Mouse (Mus musculus): ENCODE data around the gene Nepro. TPM values are rescaled to one million over a fixed set of nuclear protein-coding genes. Genes with fewer than 3 reads are reported as not detected.

Gene Nepro
- total RNA-seq, 2 experiments from 2014 or later: 3.2 to 3.4 TPM

DNA sequence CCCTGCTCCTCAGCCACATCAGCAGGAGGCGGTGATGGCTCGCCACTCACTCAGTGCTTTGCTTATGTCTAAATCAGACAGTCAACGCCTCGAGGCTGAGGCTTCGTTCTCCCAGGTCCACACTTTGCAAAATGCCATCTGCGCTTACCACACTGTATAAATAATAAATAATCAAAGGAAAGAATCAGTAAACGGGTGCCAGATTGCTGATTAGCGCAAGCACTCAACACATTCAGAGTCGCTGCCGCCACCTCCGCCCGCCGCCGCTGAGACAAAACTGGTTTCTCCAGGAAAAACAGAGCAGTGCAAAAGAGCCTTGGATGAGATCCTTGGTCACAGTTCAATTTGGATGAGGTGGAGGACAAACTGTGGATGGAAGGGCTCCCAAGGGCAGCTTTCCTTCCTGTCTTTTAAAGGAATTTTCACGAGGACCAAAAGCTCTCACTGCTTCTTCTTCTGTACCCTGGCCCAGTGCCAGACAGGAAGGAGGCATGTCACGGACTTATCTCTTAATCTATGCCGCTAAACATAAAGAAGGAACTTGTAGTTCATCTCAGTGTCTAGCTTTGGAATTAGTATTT is 32.5 kb upstream of the Nepro start:
- peak overlapping the region; percentile 51 for H3K4me3 ChIP-seq

DNA sequence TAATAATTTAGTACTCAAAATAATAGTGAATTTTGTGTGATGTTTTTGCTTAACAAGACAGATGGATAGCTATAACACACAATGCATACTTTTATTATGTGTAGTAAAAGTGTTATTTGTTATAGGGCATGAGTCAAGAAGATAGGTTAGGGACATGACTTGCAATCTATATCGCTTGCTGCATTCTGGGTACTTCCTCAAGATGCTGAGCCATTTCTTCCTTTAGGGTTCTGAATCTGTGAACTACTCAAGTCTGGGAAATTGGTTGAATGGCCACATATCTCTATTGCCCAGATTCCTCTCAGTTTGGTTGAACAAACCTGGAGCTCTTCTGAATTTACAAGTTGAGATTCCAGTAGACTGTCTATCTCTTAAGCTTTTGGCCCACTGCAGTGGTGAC is 31.6 kb upstream of the Nepro start:
- H3K4me3 ChIP-seq: no peak overlapping the region
- intact Hi-C loops (cut with DNase I): no loop called here
- no peak for TF ChIP-seq CTCF (IDR thresholded peaks at IDR 0.05)
- no peak overlapping the region for H3K27ac ChIP-seq
- DNase-seq: no peak

More for the DNA sequence above, 32.5 kb upstream of the Nepro start:
- DNase-seq: peak; percentile 67
- peak overlapping the region; percentile 78 for H3K27ac ChIP-seq
- intact Hi-C loops (cut with DNase I): no loop called here
- no peak for TF ChIP-seq CTCF (IDR thresholded peaks at IDR 0.05)

DNA sequence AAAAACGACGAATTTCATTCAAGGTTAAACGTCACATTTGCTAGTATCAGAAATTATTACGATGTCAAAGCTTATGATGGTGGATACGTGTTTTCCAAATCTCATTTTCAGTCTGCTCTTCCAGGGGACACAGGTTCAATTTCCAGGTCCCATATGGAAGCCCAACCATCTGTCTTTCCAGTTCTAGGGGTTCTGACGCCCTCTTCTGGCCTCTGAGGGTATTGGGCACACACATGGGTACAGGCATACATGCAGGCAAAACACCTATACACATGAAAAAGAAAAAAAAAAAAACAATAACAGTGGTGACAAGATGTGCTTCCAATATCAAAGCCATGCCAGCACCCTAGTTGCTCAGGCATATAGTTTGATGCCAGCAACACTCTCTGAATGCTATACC is 30.4 kb upstream of the Nepro start:
- no peak overlapping the region for H3K27ac ChIP-seq
- intact Hi-C loops (cut with DNase I): no loop called here
- no peak for DNase-seq
- H3K4me3 ChIP-seq: no peak overlapping the region
- TF ChIP-seq CTCF (IDR thresholded peaks at IDR 0.05): peak; percentile 32; the same call in 1 of the 2 replicates

DNA sequence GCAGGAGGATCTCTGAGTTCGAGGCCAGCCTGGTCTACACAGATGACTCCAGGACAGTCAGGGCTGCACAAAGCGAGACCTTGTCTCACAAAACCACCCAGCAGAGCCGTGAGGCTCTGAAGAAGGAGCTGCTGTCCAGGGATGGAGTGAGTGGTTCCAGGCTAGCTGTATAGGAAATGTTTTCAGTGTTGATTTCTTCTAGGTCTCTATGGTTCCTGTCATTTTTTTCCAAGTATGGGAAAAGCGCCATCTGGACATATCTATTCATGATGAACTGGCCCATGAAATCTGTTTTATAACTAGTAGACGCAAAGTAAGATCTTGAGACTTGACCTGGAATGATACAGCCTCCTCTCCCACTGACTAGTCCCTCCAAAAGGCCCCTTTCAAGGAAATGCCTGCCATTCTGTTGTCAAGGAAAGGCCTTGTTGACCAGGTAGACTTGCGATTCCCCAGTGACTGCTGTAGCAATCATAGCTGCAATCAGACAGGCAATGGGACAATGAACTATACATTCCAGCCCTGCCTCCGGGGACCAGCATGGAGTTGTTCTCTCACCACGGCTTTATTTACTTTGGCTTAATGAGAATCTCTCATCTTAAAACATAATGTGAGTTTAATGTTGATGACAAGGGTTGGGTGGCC is 28.8 kb upstream of the Nepro start:
- DNase-seq: no peak
- TF ChIP-seq CTCF (IDR thresholded peaks at IDR 0.05): no peak
- peak overlapping the region; percentile 70 for H3K27ac ChIP-seq
- H3K4me3 ChIP-seq: no peak overlapping the region
- intact Hi-C loops (cut with DNase I): no loop called here

DNA sequence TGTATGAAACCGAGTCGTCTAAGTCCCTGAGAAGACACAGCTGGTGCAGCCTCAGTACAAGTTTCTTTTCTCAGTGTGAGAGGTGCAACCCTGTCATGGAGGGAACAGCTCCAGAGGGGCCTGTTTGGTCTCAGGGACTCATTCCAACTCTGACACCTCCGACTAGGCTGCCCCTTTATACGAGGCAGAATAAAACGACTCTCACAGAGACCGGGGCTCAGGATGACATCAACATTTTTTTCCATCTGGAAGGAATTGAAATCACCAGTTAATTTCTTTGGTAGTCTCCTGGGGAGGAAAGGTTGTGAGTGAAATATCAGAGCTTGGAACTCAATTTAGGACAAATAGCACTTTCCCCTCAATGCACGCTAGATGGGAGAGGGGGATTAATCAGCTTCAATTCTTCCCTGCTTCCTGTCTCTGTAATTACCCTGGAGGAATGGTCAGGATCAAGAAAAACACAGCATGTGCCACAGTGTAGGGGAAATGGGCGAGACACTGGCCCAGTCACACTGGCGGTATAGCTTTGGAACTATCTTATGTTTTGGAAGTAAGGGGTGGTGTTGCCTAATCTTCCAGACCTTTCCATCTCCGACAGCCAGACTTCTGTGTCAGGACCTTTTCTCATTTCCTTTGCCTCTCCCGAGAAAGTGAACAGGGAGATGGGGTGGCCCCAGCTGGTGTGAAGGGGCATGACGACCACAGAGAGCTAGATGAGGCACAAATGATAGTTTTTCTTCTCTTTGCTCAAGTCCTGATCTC is 28.1 kb upstream of the Nepro start:
- DNase-seq: no peak
- Histone ChIP-seq H3K27ac (peak overlapping the region; percentile 70), H3K4me3 (no peak overlapping the region)
- TF ChIP-seq CTCF (IDR thresholded peaks at IDR 0.05): no peak
- intact Hi-C loops (cut with DNase I): no loop called here

DNA sequence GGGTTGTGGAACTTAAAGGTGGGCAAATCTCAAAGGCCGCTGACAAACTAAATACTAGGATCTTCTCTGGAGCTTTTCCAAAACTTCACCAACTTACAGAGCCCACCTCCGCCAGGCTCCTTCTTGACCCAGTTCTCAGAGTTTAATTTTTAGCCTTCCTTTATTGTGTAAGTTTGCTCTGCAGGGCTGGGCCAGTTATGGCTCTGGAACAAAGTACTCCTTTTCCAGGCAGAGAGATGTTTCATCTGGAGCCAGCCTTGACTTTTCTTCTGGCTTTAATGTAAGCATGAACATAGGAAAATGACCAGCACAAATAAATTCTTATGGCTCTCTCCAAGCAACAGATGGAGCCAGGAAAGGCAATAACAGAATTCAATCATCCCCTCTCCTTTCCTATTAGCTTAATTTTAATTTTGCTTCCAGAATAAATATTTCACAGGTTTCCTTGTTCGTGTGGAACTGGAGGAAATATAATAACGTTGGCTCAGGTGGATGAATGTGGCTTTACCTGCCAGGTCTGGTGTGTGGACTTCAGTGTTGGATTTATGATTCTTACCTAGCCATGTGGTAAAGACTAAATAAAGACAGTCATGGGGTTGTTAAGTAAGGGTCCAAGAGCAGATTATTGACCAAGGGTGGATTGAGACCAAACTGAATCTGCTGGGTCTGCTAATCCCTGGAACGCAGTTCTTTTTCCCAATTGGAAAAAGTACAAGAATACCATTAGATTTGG is 26.5 kb upstream of the Nepro start:
- no peak for DNase-seq
- TF ChIP-seq CTCF (IDR thresholded peaks at IDR 0.05): no peak
- H3K27ac ChIP-seq: 0 out of 2 replicates have a peak overlapping the region, but pooled peaks have one; percentile 12
- intact Hi-C loops (cut with DNase I): no loop called here
- H3K4me3 ChIP-seq: no peak overlapping the region

DNA sequence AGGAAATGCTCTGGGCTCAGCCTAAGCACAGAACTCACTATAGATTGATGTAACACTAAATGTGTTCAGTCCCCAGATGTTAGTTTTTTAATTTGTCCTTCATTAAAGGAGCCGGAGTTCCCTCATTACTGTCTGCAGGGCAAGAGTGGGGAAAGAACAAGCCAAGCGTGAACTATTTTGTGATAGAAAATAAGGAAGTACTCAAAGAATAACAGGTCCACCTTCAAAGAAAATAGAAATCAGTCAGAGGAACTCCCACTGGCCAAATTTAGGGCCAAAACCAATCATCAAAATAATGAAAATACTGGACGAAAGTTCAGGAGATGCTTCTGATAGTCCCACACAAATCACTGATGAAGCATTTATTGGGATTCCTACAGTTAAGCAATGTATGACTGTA is 22.9 kb upstream of the Nepro start:
- Histone ChIP-seq H3K27ac (no peak overlapping the region), H3K4me3 (no peak overlapping the region)
- no peak for TF ChIP-seq CTCF (IDR thresholded peaks at IDR 0.05)
- intact Hi-C loops (cut with DNase I): no loop called here
- no peak for DNase-seq

DNA sequence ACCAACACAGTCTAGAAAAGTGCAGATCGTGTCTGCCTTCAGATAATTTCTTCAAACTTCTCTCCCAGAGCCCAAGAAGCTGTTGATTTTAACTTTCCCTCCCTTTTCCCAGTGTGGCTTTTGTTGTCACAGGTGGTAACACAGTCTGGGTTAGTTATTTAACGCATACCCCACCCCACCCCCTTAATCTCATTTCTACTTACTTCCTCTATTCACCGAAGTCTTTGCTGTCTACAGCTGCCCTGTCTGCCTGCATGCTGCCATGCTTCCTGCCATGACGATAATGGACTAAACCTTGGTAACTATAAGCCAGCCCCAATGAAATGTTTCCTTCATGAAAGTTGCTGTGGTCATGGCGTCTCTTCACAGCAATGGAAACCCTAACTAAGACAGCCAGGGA is 21.8 kb upstream of the Nepro start:
- no peak overlapping the region for H3K27ac ChIP-seq
- intact Hi-C loops (cut with DNase I): no loop called here

DNA sequence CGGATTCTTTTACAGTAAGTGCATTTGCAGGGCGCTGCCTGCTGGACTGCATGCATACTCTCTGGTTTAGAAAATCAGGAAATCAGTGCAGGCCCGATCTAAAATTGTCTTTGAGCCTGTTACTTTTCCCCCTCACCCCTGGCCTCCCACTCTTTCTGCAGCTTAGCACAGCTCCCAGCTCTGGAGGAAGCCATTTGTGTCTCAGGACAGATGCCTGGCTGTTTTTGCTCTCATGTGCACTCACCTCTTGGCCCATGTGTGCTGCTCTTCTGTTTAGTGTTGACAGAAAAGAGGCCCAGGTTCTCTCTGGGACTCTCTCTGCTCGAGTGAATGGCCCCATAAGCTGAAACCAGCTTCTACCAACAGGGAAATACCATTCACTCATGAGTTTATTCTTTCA is 20.6 kb upstream of the Nepro start:
- TF ChIP-seq CTCF (IDR thresholded peaks at IDR 0.05): no peak
- intact Hi-C loops (cut with DNase I): no loop called here
- no peak overlapping the region for H3K27ac ChIP-seq
- no peak overlapping the region for H3K4me3 ChIP-seq
- no peak for DNase-seq

More for the DNA sequence above, 21.8 kb upstream of the Nepro start:
- no peak for TF ChIP-seq CTCF (IDR thresholded peaks at IDR 0.05)
- no peak for DNase-seq
- no peak overlapping the region for H3K4me3 ChIP-seq

DNA sequence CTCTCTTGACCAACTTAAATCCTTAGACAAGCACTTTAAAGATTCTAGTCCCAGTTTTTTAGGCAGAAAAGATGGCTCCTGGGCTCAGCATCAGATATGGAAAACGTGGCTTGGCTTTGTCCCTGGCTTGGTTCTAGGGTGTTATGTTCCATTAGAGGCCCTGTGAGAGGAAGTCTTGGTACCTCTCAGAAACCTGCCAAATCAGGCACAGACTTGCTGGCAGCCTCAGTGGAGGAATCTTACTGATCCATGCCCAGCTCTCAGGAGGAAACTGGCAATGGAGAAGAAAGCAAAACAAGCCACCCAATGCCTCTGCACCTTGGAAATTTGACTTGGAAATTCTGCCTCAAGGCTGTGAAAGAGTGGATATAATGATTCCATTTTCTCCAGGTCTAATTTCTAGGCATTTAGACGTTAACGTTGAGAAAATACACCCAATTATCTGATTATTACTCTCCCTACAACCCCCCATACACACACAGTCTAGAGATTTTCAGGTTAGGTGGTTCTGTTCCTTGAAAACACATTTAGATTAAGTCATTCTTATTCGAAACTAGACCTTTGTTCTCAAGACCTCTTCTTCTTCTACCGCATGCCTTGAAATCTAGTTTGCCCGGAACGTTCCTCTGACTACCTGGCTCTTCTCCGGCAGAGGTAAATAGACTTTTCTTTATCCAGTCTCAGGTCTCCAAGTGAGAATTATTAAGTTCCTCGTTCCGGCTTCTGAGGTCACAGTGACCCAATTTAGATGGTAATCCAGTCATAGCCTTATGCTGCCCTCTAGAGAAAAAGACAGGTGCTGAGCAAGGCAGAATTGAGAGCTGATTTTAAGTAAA is 7.6 kb upstream of the Nepro start:
- Histone ChIP-seq H3K27ac (peak overlapping the region; percentile 64), H3K4me3 (peak overlapping the region; percentile 31)
- peak; percentile 37 for DNase-seq
- TF ChIP-seq CTCF (IDR thresholded peaks at IDR 0.05): peak; percentile 73
- intact Hi-C loops (cut with DNase I): loop anchor here (10.0 kb wide), 1 partner anchor 232 kb away; no protein-coding TSS in a partner anchor

DNA sequence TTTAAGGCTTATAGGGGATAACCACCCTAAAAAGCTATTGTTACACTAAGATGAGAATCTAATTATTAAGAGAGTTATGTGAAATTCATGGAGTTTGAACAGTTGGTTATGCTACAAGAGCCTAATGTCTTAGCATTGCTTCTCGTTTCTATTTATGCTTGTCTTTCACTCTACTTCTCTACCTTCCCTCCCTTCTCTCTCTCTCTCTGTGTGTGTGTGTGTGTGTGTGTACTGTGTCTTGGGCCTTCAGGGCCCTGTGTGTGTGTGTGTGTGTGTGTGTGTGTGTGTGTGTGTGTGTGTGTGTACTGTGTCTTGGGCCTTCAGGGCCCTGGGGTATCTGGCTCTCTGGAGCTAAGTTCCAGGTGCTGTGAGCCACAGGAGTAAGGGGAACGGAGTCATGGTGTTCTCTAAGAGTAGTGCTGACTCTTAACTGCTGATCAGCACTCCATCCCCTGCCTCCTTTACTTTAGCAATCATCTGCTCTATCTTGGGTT is 6.9 kb upstream of the Nepro start:
- intact Hi-C loops (cut with DNase I): loop anchor here (10.0 kb wide), 1 partner anchor 232 kb away; no protein-coding TSS in a partner anchor
- no peak for TF ChIP-seq CTCF (IDR thresholded peaks at IDR 0.05)
- Histone ChIP-seq H3K27ac (0 out of 2 replicates have a peak overlapping the region, but pooled peaks have one; percentile 64), H3K4me3 (no peak overlapping the region; the same call in 1 of the 2 replicates)
- DNase-seq: no peak
